Mouse (Mus musculus): ENCODE measurements at regions not wholly inside any gene's neighbourhood (a gene's known extent, or its start where the extent isn't known, plus 50 kb on each side); places are given as distances from the start of the nearest gene placed in this dataset.

DNA sequence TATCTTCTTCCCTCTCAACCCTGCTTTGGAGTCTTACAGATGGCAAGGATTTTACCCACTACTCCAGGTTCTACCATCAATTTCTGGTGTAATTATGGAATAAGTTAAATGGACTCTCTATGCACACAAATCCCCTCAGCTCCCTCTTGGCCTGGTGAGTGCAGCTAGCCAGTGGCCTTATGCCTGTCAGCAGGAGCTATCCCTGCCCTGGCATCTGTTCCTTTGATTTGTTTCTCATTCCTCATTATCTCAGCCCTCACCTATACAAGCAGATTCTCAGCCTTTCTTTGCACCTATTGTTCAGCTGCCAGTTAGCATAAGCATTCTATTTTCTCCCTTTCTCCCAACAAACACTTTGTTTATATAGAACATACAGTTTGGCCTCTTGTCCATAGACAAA is 150.3 kb downstream of the Rnf152 start:
- Histone ChIP-seq H3K27me3 (replicated peaks; ENCODE audit: control insufficient read depth, insufficient read depth, low read length) (no peaks in the 10 kb centered on the region), H3K4me2 (ENCODE audit: low read length) (no peak overlapping the region), H3K9me3 (replicated peaks; ENCODE audit: control insufficient read depth, low read length) (no peaks in the 10 kb centered on the region), H3K36me3 (ENCODE audit: control insufficient read depth, insufficient read depth, low read length) (no peaks in the 10 kb centered on the region), H3K4me3 (ENCODE audit: low read depth, low read length) (no peak overlapping the region), H3K27ac (ENCODE audit: low read depth, low read length) (no peak overlapping the region), H3K4me1 (ENCODE audit: control insufficient read depth, insufficient read depth, low read length) (no peaks in the 10 kb centered on the region; the same call in 1 of the 2 replicates), H3K9ac (ENCODE audit: low read length) (no peak overlapping the region)
- ATAC-seq (no peak), DNase-seq (ENCODE audit: low spot score) (no peak)

DNA sequence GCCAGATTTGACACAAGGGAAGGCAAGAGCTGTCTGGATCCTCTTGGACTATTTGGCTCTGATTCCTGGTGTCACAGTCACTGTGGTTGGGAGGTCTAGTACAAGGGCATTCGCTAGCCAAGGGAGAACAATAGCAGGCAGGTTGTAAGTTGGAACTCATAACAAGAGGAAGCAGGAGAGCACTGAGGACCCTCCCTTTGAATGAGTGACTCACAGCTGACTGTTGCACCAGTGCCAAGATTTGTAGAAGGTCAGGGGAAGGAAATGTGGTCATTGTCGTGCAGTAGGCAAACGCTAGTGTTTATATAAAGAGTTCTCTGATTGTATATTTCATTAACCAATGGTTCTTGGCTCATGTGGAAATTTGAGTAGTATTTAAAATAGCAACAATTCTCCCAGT is 157.2 kb downstream of the Rnf152 start:
- WGBS: 84% methylated on average over 3 of the region's 3 CpGs
- no peak for ATAC-seq
- H3K4me3 ChIP-seq (ENCODE audit: low read depth, low read length): no peak overlapping the region
- H3K4me2 ChIP-seq (ENCODE audit: low read length): no peak overlapping the region
- H3K36me3 ChIP-seq (ENCODE audit: control insufficient read depth, insufficient read depth, low read length): no peaks in the 10 kb centered on the region
- H3K4me1 ChIP-seq (ENCODE audit: control insufficient read depth, insufficient read depth, low read length): no peaks in the 10 kb centered on the region
- no peak overlapping the region for H3K27ac ChIP-seq (ENCODE audit: low read depth, low read length)
- H3K9ac ChIP-seq (ENCODE audit: low read length): no peak overlapping the region
- no peak for DNase-seq (ENCODE audit: low spot score)
- H3K27me3 ChIP-seq (replicated peaks; ENCODE audit: control insufficient read depth, insufficient read depth, low read length): no peaks in the 10 kb centered on the region
- H3K9me3 ChIP-seq (replicated peaks; ENCODE audit: control insufficient read depth, low read length): no peaks in the 10 kb centered on the region

DNA sequence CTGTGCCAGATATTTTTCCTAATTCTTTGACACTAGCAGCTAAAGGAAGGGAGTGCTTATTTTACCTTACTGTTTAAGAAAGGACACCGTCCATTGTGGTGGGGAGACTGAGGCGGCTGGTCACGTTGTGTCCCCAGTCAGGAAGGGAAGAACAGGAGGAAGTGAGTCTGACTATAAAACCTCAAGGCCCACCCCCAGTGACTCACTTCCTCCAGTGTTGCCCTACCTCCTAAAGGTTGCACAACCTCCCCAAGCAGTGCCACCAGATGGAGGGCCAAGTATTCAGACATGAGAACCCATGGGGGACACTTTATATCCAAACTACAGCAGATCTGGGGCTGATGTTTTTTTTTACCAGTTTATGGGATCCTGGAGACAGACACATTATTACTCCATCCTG is 165.4 kb downstream of the Rnf152 start:
- H3K36me3 ChIP-seq (ENCODE audit: control insufficient read depth, insufficient read depth, low read length): no peaks in the 10 kb centered on the region
- no peak overlapping the region for H3K4me3 ChIP-seq (ENCODE audit: low read depth, low read length)
- WGBS: 94% methylated on average over 3 of the region's 3 CpGs
- H3K9ac ChIP-seq (ENCODE audit: low read length): no peak overlapping the region
- H3K27me3 ChIP-seq (replicated peaks; ENCODE audit: control insufficient read depth, insufficient read depth, low read length): no peaks in the 10 kb centered on the region
- DNase-seq (ENCODE audit: low spot score) (no peak), ATAC-seq (no peak)
- H3K27ac ChIP-seq (ENCODE audit: low read depth, low read length): no peak overlapping the region
- no peaks in the 10 kb centered on the region for H3K4me1 ChIP-seq (ENCODE audit: control insufficient read depth, insufficient read depth, low read length)
- no peak overlapping the region for H3K4me2 ChIP-seq (ENCODE audit: low read length)
- H3K9me3 ChIP-seq (replicated peaks; ENCODE audit: control insufficient read depth, low read length): no peaks in the 10 kb centered on the region

DNA sequence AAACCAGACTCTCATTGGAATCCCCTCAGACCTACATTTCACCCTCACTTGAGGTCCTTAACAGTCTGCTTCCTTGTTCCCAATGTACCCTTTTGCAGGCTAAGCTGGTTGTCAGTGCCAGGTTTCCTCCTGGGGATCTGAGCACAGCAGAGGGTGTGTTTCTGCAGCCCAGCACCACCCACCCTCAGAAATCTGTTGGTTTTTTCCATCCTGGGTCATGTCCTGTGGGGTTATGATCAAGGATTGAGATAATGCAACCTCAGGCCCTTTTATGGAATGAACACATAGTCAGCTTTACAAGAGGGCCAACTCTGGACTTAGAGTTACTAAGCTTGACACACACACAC is 167.6 kb downstream of the Rnf152 start:
- no peaks in the 10 kb centered on the region for H3K36me3 ChIP-seq (ENCODE audit: control insufficient read depth, insufficient read depth, low read length)
- DNase-seq (ENCODE audit: low spot score) (no peak), ATAC-seq (no peak)
- no peak overlapping the region for H3K4me2 ChIP-seq (ENCODE audit: low read length)
- H3K4me1 ChIP-seq (ENCODE audit: control insufficient read depth, insufficient read depth, low read length): no peaks in the 10 kb centered on the region
- H3K27me3 ChIP-seq (replicated peaks; ENCODE audit: control insufficient read depth, insufficient read depth, low read length): no peaks in the 10 kb centered on the region
- no peak overlapping the region for H3K9ac ChIP-seq (ENCODE audit: low read length)
- no peaks in the 10 kb centered on the region for H3K9me3 ChIP-seq (replicated peaks; ENCODE audit: control insufficient read depth, low read length)
- H3K4me3 ChIP-seq (ENCODE audit: low read depth, low read length): no peak overlapping the region
- no peak overlapping the region for H3K27ac ChIP-seq (ENCODE audit: low read depth, low read length)

DNA sequence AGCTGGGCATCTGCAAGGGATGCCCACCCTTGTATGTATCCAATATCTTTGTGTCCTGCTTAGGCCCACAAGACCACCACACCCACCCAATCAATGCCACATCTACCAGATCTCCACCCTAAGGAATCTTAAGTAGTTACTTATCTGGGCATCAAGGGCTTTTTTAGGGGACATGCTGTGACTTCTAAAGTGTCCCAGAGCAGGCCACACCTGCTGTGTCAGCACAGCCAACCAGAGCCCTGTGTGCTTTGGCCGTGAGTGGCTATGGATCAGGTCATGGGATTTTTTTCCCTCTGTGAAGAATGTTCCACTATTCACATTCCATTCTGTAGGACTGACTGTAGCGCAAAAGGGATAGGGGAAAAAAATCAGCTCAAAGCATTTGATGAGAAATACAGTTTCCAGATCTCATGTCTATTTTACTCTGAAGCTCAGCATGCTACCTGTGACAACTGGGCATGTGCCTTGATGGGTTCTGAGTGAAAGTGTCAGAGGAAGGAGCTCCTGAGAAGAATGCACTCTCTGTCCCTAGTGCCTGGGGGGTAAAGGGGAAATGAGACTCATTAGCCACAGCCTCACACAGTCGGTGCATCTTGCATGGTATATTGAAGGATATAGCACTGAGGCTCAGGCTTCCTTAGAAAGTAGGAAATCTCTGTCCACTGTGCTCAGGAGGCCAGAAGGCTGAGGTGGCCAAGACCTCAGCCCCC is 168.1 kb downstream of the Rnf152 start:
- Histone ChIP-seq H3K9ac (ENCODE audit: low read length) (no peak overlapping the region), H3K4me2 (ENCODE audit: low read length) (no peak overlapping the region), H3K36me3 (ENCODE audit: control insufficient read depth, insufficient read depth, low read length) (no peaks in the 10 kb centered on the region), H3K27ac (ENCODE audit: low read depth, low read length) (no peak overlapping the region), H3K4me3 (ENCODE audit: low read depth, low read length) (no peak overlapping the region), H3K9me3 (replicated peaks; ENCODE audit: control insufficient read depth, low read length) (no peaks in the 10 kb centered on the region), H3K4me1 (ENCODE audit: control insufficient read depth, insufficient read depth, low read length) (no peaks in the 10 kb centered on the region), H3K27me3 (replicated peaks; ENCODE audit: control insufficient read depth, insufficient read depth, low read length) (no peaks in the 10 kb centered on the region)
- 78% methylated on average over 3 of the region's 3 CpGs for WGBS
- no peak for ATAC-seq
- DNase-seq (ENCODE audit: low spot score): no peak

DNA sequence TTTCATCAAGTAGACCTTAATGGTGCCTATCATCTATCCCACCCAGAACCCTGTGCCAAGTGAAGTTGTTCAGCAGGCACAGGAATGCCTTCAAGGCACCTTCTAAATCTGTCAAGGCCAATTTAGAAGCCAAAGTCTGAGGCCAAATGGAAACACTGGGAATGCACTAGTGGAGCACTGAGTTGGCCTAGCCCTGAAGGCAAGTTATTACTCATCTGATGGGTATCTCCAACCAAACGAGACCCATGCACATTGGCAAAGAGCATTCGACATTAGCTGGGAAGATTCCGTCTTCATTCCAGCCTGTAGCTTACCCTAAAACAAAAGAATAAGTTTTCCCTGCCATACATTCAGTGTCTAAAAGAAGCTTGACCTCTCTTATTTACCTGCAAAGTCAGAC is 172.0 kb downstream of the Rnf152 start:
- Histone ChIP-seq H3K4me2 (ENCODE audit: low read length) (no peak overlapping the region), H3K4me3 (ENCODE audit: low read depth, low read length) (no peak overlapping the region), H3K9me3 (replicated peaks; ENCODE audit: control insufficient read depth, low read length) (no peaks in the 10 kb centered on the region), H3K36me3 (ENCODE audit: control insufficient read depth, insufficient read depth, low read length) (no peaks in the 10 kb centered on the region), H3K9ac (ENCODE audit: low read length) (no peak overlapping the region), H3K27me3 (replicated peaks; ENCODE audit: control insufficient read depth, insufficient read depth, low read length) (no peaks in the 10 kb centered on the region), H3K4me1 (ENCODE audit: control insufficient read depth, insufficient read depth, low read length) (no peaks in the 10 kb centered on the region; the same call in 1 of the 2 replicates), H3K27ac (ENCODE audit: low read depth, low read length) (no peak overlapping the region)
- DNase-seq (ENCODE audit: low spot score) (no peak), ATAC-seq (no peak)
- 89% methylated on average over 3 of the region's 3 CpGs for WGBS

DNA sequence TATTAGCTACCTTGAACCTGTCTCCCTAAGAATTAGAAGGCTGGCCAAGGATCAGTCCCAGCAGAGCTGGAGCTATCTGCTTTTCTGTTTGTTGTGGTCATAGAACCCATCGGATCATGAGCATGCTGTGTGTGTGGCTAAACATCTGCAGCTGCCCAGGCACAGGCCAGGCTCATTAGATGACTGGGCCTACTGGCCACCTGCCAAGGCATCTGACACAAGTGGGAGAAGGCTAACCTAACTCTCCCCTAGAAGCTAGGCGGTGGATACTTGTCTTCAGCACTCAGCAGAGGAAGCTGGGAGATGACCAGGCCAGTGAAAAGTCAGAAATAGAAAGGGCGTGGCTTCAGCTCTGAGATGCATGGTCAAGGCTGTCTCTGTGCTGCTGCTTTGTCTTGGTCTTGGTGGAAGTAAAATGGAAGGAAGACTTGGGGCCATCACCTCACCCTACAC is 177.1 kb downstream of the Rnf152 start:
- H3K4me1 ChIP-seq (ENCODE audit: control insufficient read depth, insufficient read depth, low read length): peaks cover 12% of the 10 kb centered on the region
- DNase-seq (ENCODE audit: low spot score) (peak; percentile 69), ATAC-seq (peak; percentile 86)
- no peak overlapping the region for H3K27ac ChIP-seq (ENCODE audit: low read depth, low read length)
- H3K9ac ChIP-seq (ENCODE audit: low read length): no peak overlapping the region; the same call in 1 of the 2 replicates
- WGBS: 40% methylated on average over 3 of the region's 3 CpGs
- no peaks in the 10 kb centered on the region for H3K27me3 ChIP-seq (replicated peaks; ENCODE audit: control insufficient read depth, insufficient read depth, low read length)
- H3K4me3 ChIP-seq (ENCODE audit: low read depth, low read length): no peak overlapping the region
- no peak overlapping the region for H3K4me2 ChIP-seq (ENCODE audit: low read length)
- no peaks in the 10 kb centered on the region for H3K9me3 ChIP-seq (replicated peaks; ENCODE audit: control insufficient read depth, low read length)
- H3K36me3 ChIP-seq (ENCODE audit: control insufficient read depth, insufficient read depth, low read length): no peaks in the 10 kb centered on the region

DNA sequence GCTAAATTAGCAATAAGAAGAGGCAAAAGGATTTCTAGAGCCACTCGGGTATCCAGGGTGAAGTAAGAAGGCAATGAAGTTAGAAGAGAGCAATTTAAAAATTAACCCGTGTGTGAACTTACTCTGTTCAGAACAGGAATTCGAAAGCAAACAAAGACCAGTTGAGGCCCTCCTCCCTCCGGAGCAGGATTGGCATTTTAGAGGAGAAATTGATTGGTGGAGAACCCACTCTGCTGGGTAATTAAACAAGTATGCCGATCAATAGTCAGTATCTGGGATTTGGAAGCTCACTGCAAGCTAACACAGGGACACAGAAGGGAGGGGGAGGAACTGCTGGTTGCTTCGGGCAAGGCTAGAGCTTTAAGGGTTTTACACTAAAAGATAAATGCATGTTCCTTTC is 177.7 kb downstream of the Rnf152 start:
- H3K36me3 ChIP-seq (ENCODE audit: control insufficient read depth, insufficient read depth, low read length): no peaks in the 10 kb centered on the region
- H3K27me3 ChIP-seq (replicated peaks; ENCODE audit: control insufficient read depth, insufficient read depth, low read length): no peaks in the 10 kb centered on the region
- peaks cover 12% of the 10 kb centered on the region for H3K4me1 ChIP-seq (ENCODE audit: control insufficient read depth, insufficient read depth, low read length)
- peak overlapping the region; percentile 32 for H3K9ac ChIP-seq (ENCODE audit: low read length)
- H3K27ac ChIP-seq (ENCODE audit: low read depth, low read length): no peak overlapping the region
- DNase-seq (ENCODE audit: low spot score) (peak; percentile 16), ATAC-seq (peak; percentile 52)
- no peak overlapping the region for H3K4me3 ChIP-seq (ENCODE audit: low read depth, low read length)
- no peak overlapping the region for H3K4me2 ChIP-seq (ENCODE audit: low read length)
- WGBS: 4% methylated on average over 6 of the region's 6 CpGs
- H3K9me3 ChIP-seq (replicated peaks; ENCODE audit: control insufficient read depth, low read length): no peaks in the 10 kb centered on the region

DNA sequence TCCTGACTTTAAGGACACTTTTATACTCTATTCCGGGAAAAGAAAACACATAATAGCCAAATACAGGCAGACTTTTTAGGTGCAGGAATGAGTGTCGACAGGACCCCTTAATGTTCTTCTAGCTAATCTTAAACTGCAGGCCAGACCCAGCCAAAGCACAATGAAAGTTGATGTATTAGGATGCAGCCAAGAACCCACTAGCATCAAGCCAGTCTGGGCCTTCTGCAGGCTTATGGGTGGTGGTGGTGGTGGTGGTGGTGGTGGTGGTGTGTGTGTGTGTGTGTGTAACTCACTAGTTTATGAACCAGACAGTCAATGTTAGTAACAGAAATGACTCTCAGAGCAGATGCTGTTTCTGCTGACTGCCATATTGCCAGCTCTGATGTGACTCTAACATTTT is 178.6 kb downstream of the Rnf152 start:
- 68% methylated on average over 2 of the region's 2 CpGs for WGBS
- no peak overlapping the region for H3K9ac ChIP-seq (ENCODE audit: low read length)
- DNase-seq (ENCODE audit: low spot score) (no peak), ATAC-seq (no peak)
- peaks cover 12% of the 10 kb centered on the region for H3K4me1 ChIP-seq (ENCODE audit: control insufficient read depth, insufficient read depth, low read length)
- no peak overlapping the region for H3K4me3 ChIP-seq (ENCODE audit: low read depth, low read length)
- no peaks in the 10 kb centered on the region for H3K36me3 ChIP-seq (ENCODE audit: control insufficient read depth, insufficient read depth, low read length)
- no peaks in the 10 kb centered on the region for H3K9me3 ChIP-seq (replicated peaks; ENCODE audit: control insufficient read depth, low read length)
- no peak overlapping the region for H3K27ac ChIP-seq (ENCODE audit: low read depth, low read length)
- H3K4me2 ChIP-seq (ENCODE audit: low read length): no peak overlapping the region
- no peaks in the 10 kb centered on the region for H3K27me3 ChIP-seq (replicated peaks; ENCODE audit: control insufficient read depth, insufficient read depth, low read length)
